ENCODE assay signal across 22 mouse cellular contexts in the genomic region with DNA sequence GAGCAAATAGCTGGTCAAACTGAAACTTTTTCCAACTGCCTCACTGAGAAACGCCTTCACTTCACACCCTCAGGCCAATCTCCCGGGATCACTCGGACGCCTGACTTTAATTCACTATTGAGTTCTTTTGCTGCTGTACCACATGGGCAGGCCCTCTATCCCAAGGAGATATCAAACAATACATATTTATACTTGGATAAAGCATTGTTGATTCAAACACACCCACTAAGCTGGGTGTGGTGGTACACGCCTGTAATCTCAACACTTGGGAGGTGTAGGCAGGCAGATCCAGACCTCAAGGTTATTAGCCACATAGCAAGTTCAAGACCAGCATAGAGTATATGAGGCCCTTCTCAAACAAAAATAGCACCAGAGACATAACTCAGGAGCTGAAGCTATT.
"Had no signal": no experiment of that assay in that cellular context is flagged by ENCODE, and none has a peak within 500 bp of the region (broad histone marks: within the 10 kb centered on the region; RNA-seq: fewer than 3 reads in every experiment).

No protein-coding gene starts in this region.

- H3K4me3 ChIP-seq: liver, embryonic 13.5 days; liver, embryonic 15.5 days; lung, embryonic 15.5 days; megakaryocyte, embryonic 14.5 days; midbrain, embryonic 10.5 days; midbrain, embryonic 12.5 days; myocyte; neural tube, embryonic 13.5 days; neural tube, embryonic 15.5 days had no signal

- ATAC-seq: liver, postnatal 0 days; midbrain, embryonic 16.5 days had no signal

- H3K36me3 ChIP-seq: liver, embryonic 13.5 days; liver, embryonic 15.5 days; lung, embryonic 15.5 days; midbrain, embryonic 12.5 days; neural tube, embryonic 13.5 days; neural tube, embryonic 15.5 days had no signal

- H3K4me1 ChIP-seq: liver, embryonic 13.5 days; liver, embryonic 15.5 days; megakaryocyte, embryonic 14.5 days; midbrain, embryonic 10.5 days; midbrain, embryonic 12.5 days; neural tube, embryonic 13.5 days had no signal

- H3K27ac ChIP-seq: liver, embryonic 13.5 days; liver, embryonic 15.5 days; lung, embryonic 15.5 days; macrophage; midbrain, embryonic 10.5 days; midbrain, embryonic 12.5 days; neural tube, embryonic 13.5 days; neural tube, embryonic 15.5 days had no signal

- H3K4me2 ChIP-seq: liver, embryonic 11.5 days; liver, embryonic 13.5 days; liver, embryonic 15.5 days; lung, embryonic 15.5 days; midbrain, embryonic 12.5 days; neural tube, embryonic 13.5 days; neural tube, embryonic 15.5 days had no signal

- H3K9ac ChIP-seq: liver, embryonic 13.5 days; liver, embryonic 15.5 days; liver, postnatal 0 days; lung, embryonic 15.5 days; midbrain, embryonic 12.5 days; neural tube, embryonic 13.5 days; neural tube, embryonic 15.5 days had no signal

- DNase-seq: liver, embryonic 13.5 days; liver, postnatal 0 days; lung, adult 2 months; lung, postnatal 10 days; midbrain, embryonic 14.5 days; retina, postnatal 1 day; right cerebral cortex, adult 18-20 months; right cerebral cortex, postnatal 25 days; thymus, adult 2 months; thymus, postnatal 25 days; thymus, postnatal 4 days had no signal

- H3K9me3 ChIP-seq: liver, embryonic 13.5 days; liver, embryonic 15.5 days; lung, embryonic 15.5 days; midbrain, embryonic 10.5 days; midbrain, embryonic 12.5 days; neural tube, embryonic 13.5 days; neural tube, embryonic 15.5 days had no signal

- H3K27me3 ChIP-seq: liver, embryonic 13.5 days; liver, embryonic 15.5 days; lung, embryonic 15.5 days; megakaryocyte, embryonic 14.5 days; midbrain, embryonic 12.5 days; neural tube, embryonic 13.5 days; neural tube, embryonic 15.5 days had no signal
